Mouse (Mus musculus): Measurements from ENCODE around the gene Mapt.

DNA sequence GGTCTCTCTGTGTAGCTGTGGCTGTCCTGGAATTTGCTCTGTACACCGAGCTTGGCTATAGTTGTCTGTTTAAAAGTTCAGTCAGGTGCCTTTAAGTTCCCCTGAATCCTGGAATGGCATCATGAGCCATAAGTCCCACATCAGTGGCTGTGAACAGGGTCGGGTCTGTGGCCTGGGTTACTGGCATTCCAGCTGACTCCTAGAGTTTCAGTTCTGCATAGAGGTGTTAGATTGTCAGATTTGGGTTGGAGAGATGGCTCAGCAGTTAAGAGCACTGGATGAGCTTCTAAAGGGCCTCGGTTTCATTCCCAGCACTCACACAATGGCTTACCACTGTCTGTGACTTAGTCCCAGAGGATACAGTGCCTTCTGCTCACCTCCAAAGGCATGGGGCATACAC, 20.9 kb downstream of the Mapt start:
- TF ChIP-seq RAD21 (IDR thresholded peaks at IDR 0.05; ENCODE audit: low read depth, low read length) (no peak), MAFK (IDR thresholded peaks at IDR 0.05; ENCODE audit: insufficient replicate concordance, low read length) (no peak), CTCF (conservative IDR thresholded peaks at IDR 0.05 in 1 of 2, IDR thresholded peaks at IDR 0.05 in 1 of 2; ENCODE audit: low read depth in 2 of 2, low read length in 2 of 2) (no peak), RCOR1 (conservative IDR thresholded peaks at IDR 0.05; ENCODE audit: low read depth, low read length) (no peak), EP300 (IDR thresholded peaks at IDR 0.05; ENCODE audit: low read length) (no peak), POLR2A (IDR thresholded peaks at IDR 0.05; ENCODE audit: low read depth, low read length) (no peak), JUND (conservative IDR thresholded peaks at IDR 0.05; ENCODE audit: low read depth, low read length) (no peak), UBTF (IDR thresholded peaks at IDR 0.05; ENCODE audit: low read depth, low read length) (no peak), CHD2 (IDR thresholded peaks at IDR 0.05; ENCODE audit: low read length) (no peak), TCF12 (IDR thresholded peaks at IDR 0.05; ENCODE audit: low read depth, low read length) (no peak), HCFC1 (IDR thresholded peaks at IDR 0.05; ENCODE audit: low read depth, low read length) (no peak), SIN3A (IDR thresholded peaks at IDR 0.05; ENCODE audit: low read length) (no peak)

All from CH12.LX (cell line).